Mouse (Mus musculus) kidney, adult 18-20 months (tissue): ENCODE data around the gene Bsx.

Experiments used
- DNase-seq: peaks from one replicate; pipeline ENCODE4 v3.0.0; 2021

Bsx gene

GRCm38 (mm10) chr9:40873556-40874470 lies at the start of gene Bsx:
Gene Bsx (plus strand): TSS chr9:40874127.
- peak; percentile 12 for DNase-seq

DNA sequence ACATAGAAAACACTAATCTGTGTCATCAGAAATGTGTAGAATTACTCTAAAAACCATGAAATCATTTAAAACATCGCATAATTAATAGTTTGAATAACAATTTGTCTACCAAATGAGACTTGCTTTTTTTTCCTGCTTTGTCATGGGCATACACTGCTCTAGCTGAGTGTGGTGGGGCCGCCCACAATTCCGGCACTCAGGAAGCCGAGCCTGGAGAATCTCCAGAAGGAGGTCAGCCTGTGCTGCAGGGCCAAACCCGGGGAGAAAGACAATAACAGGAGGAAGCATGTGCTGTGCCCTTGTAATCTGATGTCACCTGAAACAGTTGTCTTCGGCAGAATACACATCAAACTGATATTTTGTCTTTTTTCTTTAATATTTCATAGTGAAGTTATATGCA lies 48.3 kb upstream of the Bsx start:
- DNase-seq: no peak

GRCm38 (mm10) chr9:40827366-40827765 lies 46.6 kb upstream of the Bsx start:
- DNase-seq: no peak

GRCm38 (mm10) chr9:40834569-40834968 lies 39.4 kb upstream of the Bsx start:
- DNase-seq: peak; percentile 77

- DNase-seq: no peak
Observed at GRCm38 (mm10) chr9:40836681-40837080, 37.2 kb upstream of the Bsx start.

GRCm38 (mm10) chr9:40839662-40840061 lies 34.3 kb upstream of the Bsx start:
- no peak for DNase-seq

GRCm38 (mm10) chr9:40851515-40851914 lies 22.4 kb upstream of the Bsx start:
- no peak for DNase-seq

DNA sequence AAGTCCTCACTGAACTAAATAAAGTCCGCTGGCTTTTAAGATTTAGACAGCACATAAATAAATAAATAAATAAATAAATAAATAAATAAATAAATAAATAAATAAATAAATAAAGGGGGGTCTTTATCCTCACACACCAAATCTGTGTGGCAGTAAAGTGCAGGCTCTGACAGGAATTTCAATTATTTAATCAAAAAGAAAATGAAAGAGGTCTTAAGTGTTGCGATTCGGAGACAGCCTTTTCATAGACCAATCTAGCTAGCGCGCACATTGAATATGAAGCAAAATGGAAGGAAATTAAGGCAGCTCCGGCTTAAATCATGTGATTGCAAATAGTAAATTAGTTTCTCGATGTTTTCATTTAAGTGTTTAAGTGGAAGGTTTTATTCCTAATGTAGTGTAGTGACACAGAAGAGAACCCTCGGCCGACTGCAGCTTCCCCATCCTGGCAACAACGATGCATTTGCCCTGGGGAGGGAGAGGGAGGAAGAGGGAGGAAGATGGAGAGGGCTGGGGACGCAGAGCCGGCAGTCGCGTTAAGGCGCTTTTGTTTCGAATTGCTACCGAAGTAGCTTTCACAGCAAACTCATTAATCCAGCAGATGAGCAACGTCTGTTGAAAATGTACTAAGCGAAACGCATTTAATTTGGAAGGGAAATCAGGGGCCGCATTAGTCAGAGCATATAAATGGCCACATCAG lies 15.3 kb upstream of the Bsx start:
- DNase-seq: no peak

DNA sequence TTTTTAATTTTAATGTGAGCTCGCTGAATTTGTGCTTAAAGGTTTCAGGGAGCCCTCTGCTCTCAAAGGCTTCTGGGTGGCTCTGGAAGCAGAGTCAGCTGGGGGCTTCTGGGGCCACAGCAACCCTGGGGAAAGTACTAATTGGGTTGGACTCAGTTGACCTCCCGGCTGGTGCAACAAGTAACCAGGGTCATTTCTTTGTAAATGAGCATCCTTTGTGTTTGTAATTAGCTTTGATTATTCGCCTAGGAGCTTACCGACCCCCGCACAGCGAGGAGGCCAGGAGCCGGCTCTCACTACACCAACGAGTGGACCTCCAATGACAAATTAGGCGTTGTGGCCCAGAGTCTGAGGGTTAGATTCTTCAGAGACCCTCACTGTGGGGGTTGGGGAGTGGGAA lies 14.7 kb upstream of the Bsx start:
- no peak for DNase-seq

DNA sequence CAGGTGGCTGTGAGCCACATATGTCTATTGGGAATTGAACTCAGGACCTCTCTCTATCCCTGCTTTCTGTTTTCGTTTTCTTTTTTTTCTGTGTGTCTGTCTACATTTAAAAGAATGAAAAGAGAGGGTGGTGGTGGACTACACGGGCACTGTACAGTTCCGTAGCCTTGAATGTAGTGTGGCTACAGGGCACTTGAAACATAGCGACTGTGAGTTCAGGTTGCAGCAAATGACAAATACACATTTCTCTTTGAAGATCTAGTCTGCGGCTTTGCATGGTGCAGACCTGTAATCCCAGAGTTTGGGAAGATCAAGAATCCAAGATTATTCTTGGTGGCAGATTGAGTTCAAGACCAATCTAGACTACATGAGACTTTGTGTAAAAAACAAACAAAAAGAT lies 3.6 kb upstream of the Bsx start:
- no peak for DNase-seq

DNA sequence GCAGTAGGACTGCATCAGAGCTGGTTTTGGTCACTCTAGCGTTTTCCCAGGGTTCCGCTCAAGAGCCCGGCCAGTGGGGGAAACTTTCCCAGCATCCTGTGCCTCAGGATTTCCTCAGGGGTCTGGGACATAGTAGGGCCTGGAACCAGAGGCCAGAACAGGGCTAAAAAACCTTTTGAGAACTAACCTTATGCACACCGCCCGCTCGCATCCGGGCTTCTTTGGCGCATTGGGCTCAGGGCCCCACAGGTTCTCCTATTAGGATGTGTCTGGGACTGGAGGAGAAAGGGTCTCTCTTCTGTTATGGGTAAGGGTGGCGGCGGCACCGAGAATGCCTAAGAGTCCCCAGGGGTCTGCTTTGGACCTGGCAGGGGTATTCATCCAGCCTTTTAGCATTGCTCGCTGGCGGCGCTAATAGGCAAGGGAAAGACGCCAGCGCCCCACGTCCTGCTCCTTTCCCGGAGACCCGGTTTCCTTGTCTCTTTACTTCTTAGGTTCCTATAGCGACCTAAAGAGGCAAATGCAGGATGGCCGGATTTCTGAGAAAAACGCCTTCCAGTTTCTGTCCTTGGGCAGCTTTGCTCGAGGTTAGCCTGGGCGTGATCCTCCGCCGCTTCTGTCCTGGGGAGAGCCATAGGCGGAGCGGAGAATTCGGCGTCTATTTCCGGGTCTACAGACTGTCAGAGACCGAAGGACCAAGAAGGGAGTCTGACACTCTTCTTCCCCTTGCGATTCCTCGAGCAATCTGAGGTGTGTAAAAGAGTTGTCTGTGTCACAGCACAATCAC lies 2.4 kb upstream of the Bsx start:
- no peak for DNase-seq

- DNase-seq: peak; percentile 19
Observed at GRCm38 (mm10) chr9:40872156-40872478, 1.8 kb upstream of the Bsx start.

- DNase-seq: no peak
Observed at GRCm38 (mm10) chr9:40874961-40875360, 1.0 kb downstream of the Bsx start.

GRCm38 (mm10) chr9:40875431-40875830 lies 1.5 kb downstream of the Bsx start:
- no peak for DNase-seq

DNA sequence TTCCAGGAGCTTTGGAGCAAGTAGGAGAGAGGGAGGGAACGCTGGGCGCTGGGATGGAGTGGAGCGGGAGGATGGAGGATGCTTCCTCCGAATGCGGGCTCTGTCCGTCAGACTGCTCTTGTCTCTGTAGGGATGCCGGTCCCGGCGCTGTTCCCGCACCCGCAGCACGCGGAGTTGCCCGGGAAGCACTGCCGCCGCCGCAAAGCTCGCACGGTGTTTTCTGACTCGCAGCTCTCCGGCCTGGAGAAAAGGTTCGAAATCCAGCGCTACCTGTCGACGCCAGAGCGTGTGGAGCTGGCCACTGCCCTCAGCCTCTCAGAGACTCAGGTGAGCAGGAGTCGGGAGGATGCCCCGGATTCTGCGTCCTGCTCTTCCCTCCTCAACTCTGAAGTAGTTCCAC lies 2.2 kb downstream of the Bsx start:
- DNase-seq: no peak

DNA sequence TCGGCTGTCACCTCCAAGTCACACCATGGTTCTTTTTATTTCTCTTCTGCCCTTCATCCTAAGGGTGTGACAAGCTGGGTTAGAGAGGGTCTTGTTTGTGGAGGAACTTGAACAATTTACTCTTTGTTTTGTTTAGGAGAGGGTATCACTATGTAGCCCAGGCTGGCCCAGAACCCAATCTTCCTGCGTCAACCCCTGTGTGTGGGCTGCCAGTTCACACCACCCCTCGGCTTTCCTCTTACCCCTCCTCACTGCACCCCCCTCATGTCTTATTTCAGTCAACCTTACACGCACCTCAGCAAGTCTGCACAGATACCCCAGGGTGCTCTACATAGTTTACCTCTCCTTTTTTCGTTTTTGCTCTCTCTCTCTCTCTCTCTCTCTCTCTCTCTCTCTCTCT lies 2.8 kb downstream of the Bsx start:
- DNase-seq: no peak

GRCm38 (mm10) chr9:40877146-40877880 lies 3.4 kb downstream of the Bsx start:
- DNase-seq: no peak

- no peak for DNase-seq
Observed at GRCm38 (mm10) chr9:40877881-40878235, 3.9 kb downstream of the Bsx start.

DNA sequence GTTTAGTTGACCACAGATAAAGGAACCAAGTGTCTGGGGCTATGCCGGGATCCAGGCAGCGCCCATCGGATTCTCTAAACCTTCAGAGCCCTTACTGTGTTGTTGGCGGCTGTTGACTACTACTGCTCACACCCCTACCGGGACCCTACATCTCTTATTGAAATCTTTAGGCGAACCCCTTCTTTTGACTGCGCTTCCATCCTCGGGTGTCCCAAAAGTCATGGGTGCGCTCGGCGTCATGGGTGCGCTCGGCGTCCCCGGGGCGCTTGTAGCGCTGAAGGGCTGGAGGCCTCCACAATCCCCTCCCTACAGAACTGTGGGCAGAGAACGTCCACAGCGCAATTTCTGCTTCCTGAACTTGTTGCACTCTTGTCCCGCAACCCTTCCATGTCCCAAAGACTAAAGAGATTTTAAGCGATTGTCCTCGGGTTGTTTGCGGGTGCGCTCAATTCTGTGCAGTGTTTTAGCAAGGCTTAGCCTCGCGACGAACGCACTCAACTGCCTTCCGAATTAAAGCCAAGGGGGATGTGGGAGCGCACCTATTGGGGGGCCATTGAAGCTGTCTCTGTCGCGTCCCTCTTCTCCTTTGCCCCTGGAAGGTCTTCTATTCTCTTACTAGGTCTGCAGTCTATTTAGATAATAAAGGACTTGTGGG lies 4.5 kb downstream of the Bsx start:
- no peak for DNase-seq

- DNase-seq: no peak
Observed at GRCm38 (mm10) chr9:40878998-40879397, 5.1 kb downstream of the Bsx start.

DNA sequence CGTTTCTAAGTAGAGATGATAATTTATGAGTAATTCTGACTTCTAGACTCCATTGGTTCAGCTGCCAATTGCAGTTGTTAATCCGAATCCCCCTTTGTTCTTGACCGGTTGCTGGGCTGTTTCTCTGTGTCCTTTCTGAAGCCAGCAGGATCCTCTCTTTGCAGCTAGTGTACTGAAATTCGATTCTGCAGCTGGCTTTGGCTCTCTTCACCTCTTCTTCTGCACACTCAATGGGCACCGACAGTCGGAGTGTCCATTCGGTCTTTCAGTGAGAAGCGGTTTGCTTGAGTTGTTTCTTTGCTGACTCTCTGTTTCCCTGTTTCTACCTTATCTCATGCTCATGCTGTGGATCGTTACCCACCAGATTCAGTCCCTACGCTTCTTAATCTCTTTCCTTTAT lies 11.7 kb downstream of the Bsx start:
- DNase-seq: no peak

GRCm38 (mm10) chr9:40889389-40889788 lies 15.5 kb downstream of the Bsx start:
- no peak for DNase-seq
